8 mouse cellular contexts compared by ENCODE assay signal in genomic region chr13:28886691-28887090, GRCm38 (mm10).
A peak's percentile ranks its signal among the peaks of the same experiment; 100 is the strongest.
DNase-seq lines count a peak whose midpoint lies in the region; ATAC-seq lines count a peak whose summit lies in the region.
"Had no signal": no experiment of that assay in that cellular context is flagged by ENCODE, and none has a peak within 500 bp of the region (broad histone marks: within the 10 kb centered on the region; RNA-seq: fewer than 3 reads in every experiment).

No protein-coding gene starts in this region.

- intact Hi-C loops in heart, postnatal 14 days (cut with DNase I), result loop anchor here (5.0 to 10.0 kb wide), 3 partner anchors 114 to 472 kb away; no protein-coding TSS in a partner anchor

- 8% methylated on average over 11 of the region's 11 CpGs for WGBS in embryonic facial prominence, embryonic 11.5 days

- peak overlapping the region; percentile 26; the same call in 1 of the 2 replicates for H3K4me2 ChIP-seq in embryonic facial prominence, embryonic 11.5 days (ENCODE audit: low read depth, low read length)
- H3K4me2 ChIP-seq: liver, embryonic 13.5 days had no signal

- H3K36me3 ChIP-seq in embryonic facial prominence, embryonic 11.5 days (replicated peaks; ENCODE audit: control insufficient read depth, insufficient read depth, low read depth, low read length), result no peaks in the 10 kb centered on the region
- H3K36me3 ChIP-seq: liver, embryonic 13.5 days had no signal

- ATAC-seq in embryonic facial prominence, embryonic 11.5 days (replicated peaks; ENCODE audit: insufficient number of reproducible peaks, low FRiP score, low TSS enrichment, low read depth), result no peak

- H3K9me3 ChIP-seq in embryonic facial prominence, embryonic 11.5 days (replicated peaks; ENCODE audit: control insufficient read depth, low read length), result no peaks in the 10 kb centered on the region
- H3K9me3 ChIP-seq: liver, embryonic 13.5 days had no signal

- peak; percentile 91 for DNase-seq in R1 (ENCODE audit: low read depth, low spot score)
- peak; percentile 32 for DNase-seq in embryonic facial prominence, embryonic 11.5 days (ENCODE audit: low spot score)
- peak; percentile 37 to 42 for DNase-seq in heart, postnatal 14 days
- DNase-seq in lung, postnatal 14 days, result peak; percentile 24
- DNase-seq in thymus, postnatal 25 days, result peak; percentile 47
- no peak for DNase-seq in T-cell, adult 2 months (ENCODE audit: low spot score)
- DNase-seq in right cerebral cortex, postnatal 14 days, result no peak
- DNase-seq: liver, embryonic 13.5 days had no signal

- peaks cover 9% of the 10 kb centered on the region for H3K27me3 ChIP-seq in embryonic facial prominence, embryonic 11.5 days (ENCODE audit: control insufficient read depth, insufficient read depth, low read length)

- H3K9ac ChIP-seq in embryonic facial prominence, embryonic 11.5 days (replicated peaks; ENCODE audit: low read length), result no peak overlapping the region; the same call in 1 of the 2 replicates
- H3K9ac ChIP-seq: liver, embryonic 13.5 days had no signal

- no peak overlapping the region for H3K4me3 ChIP-seq in embryonic facial prominence, embryonic 11.5 days (ENCODE audit: low read depth, low read length)
- H3K4me3 ChIP-seq: liver, embryonic 13.5 days had no signal

- no peak overlapping the region for H3K27ac ChIP-seq in embryonic facial prominence, embryonic 11.5 days (replicated peaks; ENCODE audit: low read depth, low read length)
- H3K27ac ChIP-seq: liver, embryonic 13.5 days had no signal

- peaks cover 3% of the 10 kb centered on the region for H3K4me1 ChIP-seq in embryonic facial prominence, embryonic 11.5 days (ENCODE audit: control insufficient read depth, insufficient read depth, low read length)

Comparison
In these comparisons a context has a peak if more than half of its experiments do, and no peak if none do; other contexts are left out.
1. DNase-seq: peak in R1 (single experiment), embryonic facial prominence, embryonic 11.5 days (single experiment), heart, postnatal 14 days (2 of 2), lung, postnatal 14 days (single experiment) and thymus, postnatal 25 days (single experiment); none in T-cell, adult 2 months (single experiment) and right cerebral cortex, postnatal 14 days (single experiment).